14 mouse cellular contexts compared by ENCODE assay signal in the genomic region with DNA sequence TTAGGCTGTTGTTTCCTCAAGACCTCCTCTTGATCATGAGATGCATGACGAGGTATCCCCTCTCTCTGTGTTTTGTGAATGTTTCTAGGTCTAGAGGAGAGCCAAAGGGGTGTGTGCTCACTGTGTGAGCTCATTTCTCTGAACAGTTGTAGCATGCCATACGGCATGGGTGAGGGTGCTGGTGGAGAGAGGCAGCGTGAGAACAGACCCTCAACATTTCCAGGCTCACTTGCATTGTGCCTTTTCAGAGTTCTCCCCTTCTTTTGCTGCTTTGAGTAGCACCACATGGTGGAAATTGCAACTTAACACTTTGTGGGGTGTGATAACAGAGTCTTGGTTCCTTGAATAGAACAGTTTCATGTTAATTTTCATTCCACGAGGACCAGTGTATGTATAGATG.
"Had no signal": no experiment of that assay in that cellular context is flagged by ENCODE, and none has a peak within 500 bp of the region (broad histone marks: within the 10 kb centered on the region; RNA-seq: fewer than 3 reads in every experiment).

No protein-coding gene starts in this region.

- H3K4me2 ChIP-seq: liver, embryonic 11.5 days; liver, embryonic 15.5 days; midbrain, embryonic 15.5 days; neural tube, embryonic 12.5 days had no signal

- H3K4me3 ChIP-seq: layer of hippocampus, adult 2 months; left cerebral cortex, adult 2 months; limb, embryonic 10.5 days; liver, embryonic 15.5 days; midbrain, embryonic 15.5 days; neural tube, embryonic 12.5 days had no signal

- H3K36me3 ChIP-seq: limb, embryonic 10.5 days; liver, embryonic 15.5 days; midbrain, embryonic 15.5 days; neural tube, embryonic 12.5 days had no signal

- H3K27ac ChIP-seq: layer of hippocampus, adult 2 months; left cerebral cortex, adult 2 months; limb, embryonic 10.5 days; liver, embryonic 15.5 days; midbrain, embryonic 15.5 days; neural tube, embryonic 12.5 days had no signal

- H3K27me3 ChIP-seq: liver, embryonic 15.5 days; midbrain, embryonic 15.5 days; neural tube, embryonic 12.5 days had no signal

- DNase-seq: kidney, adult 18-20 months; kidney, postnatal 10 days; kidney, postnatal 4 days; lung, adult 2 months; lung, postnatal 36 days; thymus, postnatal 14 days had no signal

- H3K9me3 ChIP-seq: limb, embryonic 10.5 days; liver, embryonic 15.5 days; midbrain, embryonic 15.5 days; neural tube, embryonic 12.5 days had no signal

- H3K9ac ChIP-seq: liver, embryonic 15.5 days; midbrain, embryonic 15.5 days; neural tube, embryonic 12.5 days had no signal

- H3K4me1 ChIP-seq: limb, embryonic 10.5 days; liver, embryonic 15.5 days; midbrain, embryonic 15.5 days; neural tube, embryonic 12.5 days had no signal

- ATAC-seq: lung, postnatal 0 days; midbrain, embryonic 15.5 days had no signal
